Mouse (Mus musculus) hindbrain, embryonic 12.5 days (tissue): ENCODE measurements around the gene Ica1. TPM values are rescaled to one million over a fixed set of nuclear protein-coding genes. Genes with fewer than 3 reads are reported as not detected.

Experiments
- ATAC-seq: fragments of 200-750 bp; cut with Nextera tagmentation; 2 replicates; pipeline ENCODE4 v1.8.0; 2017; ENCODE audit warnings: moderate TSS enrichment; ENCODE audit not compliant: low FRiP score
- H3K27ac ChIP-seq: fragments of 300-500 bp; sonication (generic); 2 replicates; pipeline ENCODE4 v1.5.1; 2016; ENCODE audit warnings: mild to moderate bottlenecking
- H3K27me3 ChIP-seq: fragments of 300-500 bp; sonication (generic); 2 replicates; pipeline ENCODE4 v1.6.1; 2016; ENCODE audit warnings: mild to moderate bottlenecking
- H3K36me3 ChIP-seq: fragments of 300-500 bp; sonication (generic); 2 replicates; pipeline ENCODE4 v1.6.1; 2016; ENCODE audit warnings: mild to moderate bottlenecking
- H3K4me1 ChIP-seq: fragments of 300-500 bp; sonication (generic); 2 replicates; pipeline ENCODE4 v1.6.1; 2016
- H3K4me2 ChIP-seq: fragments of 300-500 bp; sonication (generic); replicated peaks from 2 replicates; pipeline ENCODE4 v1.6.1; 2016; ENCODE audit warnings: mild to moderate bottlenecking
- H3K4me3 ChIP-seq: fragments of 300-500 bp; sonication (generic); 2 replicates; pipeline ENCODE4 v1.5.1; 2016; ENCODE audit warnings: mild to moderate bottlenecking
- H3K9ac ChIP-seq: fragments of 300-500 bp; sonication (generic); 2 replicates; pipeline ENCODE4 v1.6.1; 2016; ENCODE audit warnings: mild to moderate bottlenecking, moderate library complexity
- H3K9me3 ChIP-seq: fragments of 300-500 bp; sonication (generic); replicated peaks from 2 replicates; pipeline ENCODE4 v1.6.1; 2016; ENCODE audit warnings: mild to moderate bottlenecking
- WGBS: fragments of 180-500 bp; shearing (Covaris S2); methylation state at CpG from one replicate; pipeline ENCODE4 v1.1.7; 2016; 5-methylcytosine and 5-hydroxymethylcytosine counted together
- polyA plus RNA-seq: library from polyadenylated mRNA; unstranded; fragments of >200 nt; fragmentation: Nextera tagmentation; extraction: Ambion mirVana; gene quantifications from 2 replicates; pipeline ENCODE4 v1.2.1, GENCODE M21; 2016

Ica1 gene
- polyA plus RNA-seq, 1 experiment from 2014 or later, result 32.8 TPM

DNA sequence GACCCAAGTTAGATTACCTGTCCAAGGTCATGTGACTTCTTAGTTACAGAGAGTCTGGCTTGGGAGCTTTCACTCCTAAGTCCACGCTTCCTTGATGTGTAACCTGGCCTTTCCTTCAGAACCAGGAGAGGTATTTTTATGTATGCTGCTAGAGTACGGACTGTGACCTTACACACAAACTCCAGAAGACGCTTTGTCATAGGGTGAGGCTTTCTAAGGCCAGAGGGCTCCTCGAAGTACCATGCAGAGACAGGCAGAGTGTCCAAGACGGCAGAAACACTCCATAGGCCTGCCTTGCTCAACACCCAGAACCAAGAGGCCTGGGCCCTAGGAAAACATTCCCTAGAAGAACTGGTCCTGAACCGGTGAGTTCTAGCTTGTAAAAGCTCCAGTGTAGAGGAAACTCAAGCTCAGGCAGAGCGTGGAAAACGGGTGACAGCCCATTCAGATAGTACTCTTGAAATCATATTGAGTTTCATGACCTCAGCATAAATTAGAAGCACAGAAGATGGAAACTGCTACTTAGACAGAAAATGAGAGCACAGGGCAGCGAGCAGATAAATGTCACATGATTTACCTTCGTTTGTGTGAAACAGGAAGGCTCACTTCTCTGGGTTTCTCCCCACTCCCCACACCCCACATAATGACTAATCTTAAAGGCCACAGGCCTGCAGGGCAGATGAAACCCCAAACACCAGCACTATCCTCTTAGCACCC is 129.9 kb downstream of the Ica1 start:
- Histone ChIP-seq H3K27me3 (no peaks in the 10 kb centered on the region), H3K4me3 (no peak overlapping the region), H3K9ac (no peak overlapping the region), H3K36me3 (no peaks in the 10 kb centered on the region), H3K4me1 (no peaks in the 10 kb centered on the region; the same call in 1 of the 2 replicates), H3K4me2 (no peak overlapping the region), H3K27ac (no peak overlapping the region), H3K9me3 (no peaks in the 10 kb centered on the region)
- WGBS, result 82% methylated on average over 10 of the region's 10 CpGs
- no peak for ATAC-seq

- no peak overlapping the region for H3K4me2 ChIP-seq
- 75% methylated on average over 7 of the region's 7 CpGs for WGBS
- no peak overlapping the region for H3K27ac ChIP-seq
- H3K36me3 ChIP-seq, result no peaks in the 10 kb centered on the region
- H3K9me3 ChIP-seq, result no peaks in the 10 kb centered on the region
- no peak overlapping the region for H3K4me3 ChIP-seq
- H3K27me3 ChIP-seq, result no peaks in the 10 kb centered on the region
- no peak overlapping the region for H3K9ac ChIP-seq
- no peaks in the 10 kb centered on the region; the same call in 1 of the 2 replicates for H3K4me1 ChIP-seq
- no peak for ATAC-seq
Observed at GRCm38 (mm10) chr6:8647513-8648184, 130.6 kb downstream of the Ica1 start.

DNA sequence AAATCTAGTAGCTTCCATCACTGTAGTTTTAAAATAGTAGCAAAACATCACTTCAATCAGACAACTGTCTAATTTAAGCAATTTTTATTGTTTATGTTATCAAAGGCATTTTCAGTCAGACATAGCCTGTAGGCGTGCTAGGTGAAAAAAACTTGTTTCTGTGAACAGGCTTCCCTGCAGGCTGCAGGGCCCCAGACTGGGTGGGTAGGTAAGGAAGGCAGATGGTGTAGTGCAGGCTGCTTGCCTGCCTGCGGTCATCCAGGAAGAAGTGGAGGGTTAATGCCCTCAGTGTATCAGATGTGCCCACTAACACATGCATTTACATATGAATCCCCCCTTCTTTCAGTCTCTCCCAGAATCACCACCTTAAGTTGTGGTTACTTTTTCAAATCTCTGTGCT is 132.6 kb downstream of the Ica1 start:
- H3K4me2 ChIP-seq, result no peak overlapping the region
- no peak overlapping the region for H3K4me3 ChIP-seq
- 0 out of 2 replicates have a peak, but pooled peaks have one; percentile 44 for ATAC-seq
- H3K36me3 ChIP-seq, result no peaks in the 10 kb centered on the region
- H3K27ac ChIP-seq, result no peak overlapping the region
- no peaks in the 10 kb centered on the region for H3K9me3 ChIP-seq
- no peaks in the 10 kb centered on the region for H3K27me3 ChIP-seq
- H3K9ac ChIP-seq, result no peak overlapping the region
- 44% methylated on average over 2 of the region's 2 CpGs for whole genome bisulfite sequencing
- no peaks in the 10 kb centered on the region; the same call in 1 of the 2 replicates for H3K4me1 ChIP-seq

GRCm38 (mm10) chr6:8644703-8645102 is 133.6 kb downstream of the Ica1 start:
- H3K27me3 ChIP-seq, result no peaks in the 10 kb centered on the region
- WGBS, result 88% methylated on average over 10 of the region's 10 CpGs

DNA sequence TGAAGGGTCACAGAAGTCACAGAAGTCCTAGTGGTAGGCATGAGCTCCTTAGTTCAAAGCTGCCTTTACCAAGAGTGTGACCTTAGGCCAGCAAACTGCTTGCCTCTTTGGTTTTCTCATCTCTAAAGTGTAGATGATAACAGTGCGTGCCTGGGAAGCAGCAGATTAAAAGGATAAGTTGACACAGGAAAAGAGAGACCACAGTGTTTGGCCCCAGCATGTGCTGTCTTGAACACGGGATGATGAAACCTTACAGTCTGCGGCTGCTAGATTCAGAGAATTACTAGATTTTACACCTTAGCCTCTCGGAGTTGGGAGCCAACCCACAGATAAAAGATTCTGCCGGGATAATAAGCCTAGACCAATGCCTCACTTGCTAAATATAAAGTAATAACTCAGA is 137.4 kb downstream of the Ica1 start:
- no peaks in the 10 kb centered on the region for H3K4me1 ChIP-seq

More at GRCm38 (mm10) chr6:8644703-8645102, 133.6 kb downstream of the Ica1 start:
- H3K4me1 ChIP-seq, result no peaks in the 10 kb centered on the region; the same call in 1 of the 2 replicates
- no peak overlapping the region for H3K4me2 ChIP-seq
- no peak for ATAC-seq
- no peak overlapping the region for H3K27ac ChIP-seq
- H3K4me3 ChIP-seq, result no peak overlapping the region
- H3K9me3 ChIP-seq, result no peaks in the 10 kb centered on the region
- no peaks in the 10 kb centered on the region for H3K36me3 ChIP-seq
- no peak overlapping the region for H3K9ac ChIP-seq

GRCm38 (mm10) chr6:8639526-8639925 is 138.8 kb downstream of the Ica1 start:
- no peak for ATAC-seq
- no peaks in the 10 kb centered on the region for H3K27me3 ChIP-seq
- H3K9me3 ChIP-seq, result no peaks in the 10 kb centered on the region
- 83% methylated on average over 2 of the region's 2 CpGs for WGBS
- no peak overlapping the region for H3K4me2 ChIP-seq
- H3K27ac ChIP-seq, result no peak overlapping the region
- H3K9ac ChIP-seq, result no peak overlapping the region
- no peaks in the 10 kb centered on the region for H3K4me1 ChIP-seq
- H3K36me3 ChIP-seq, result no peaks in the 10 kb centered on the region
- no peak overlapping the region for H3K4me3 ChIP-seq

More for the DNA sequence above, 137.4 kb downstream of the Ica1 start:
- Histone ChIP-seq H3K27me3 (no peaks in the 10 kb centered on the region), H3K27ac (no peak overlapping the region), H3K9me3 (no peaks in the 10 kb centered on the region), H3K36me3 (no peaks in the 10 kb centered on the region), H3K9ac (no peak overlapping the region), H3K4me3 (no peak overlapping the region), H3K4me2 (no peak overlapping the region)
- WGBS, result 91% methylated on average over 5 of the region's 5 CpGs
- no peak for ATAC-seq

GRCm38 (mm10) chr6:8638899-8639298 is 139.4 kb downstream of the Ica1 start:
- Histone ChIP-seq H3K9ac (no peak overlapping the region), H3K4me2 (no peak overlapping the region), H3K27ac (no peak overlapping the region), H3K4me1 (no peaks in the 10 kb centered on the region), H3K27me3 (no peaks in the 10 kb centered on the region), H3K9me3 (no peaks in the 10 kb centered on the region), H3K36me3 (no peaks in the 10 kb centered on the region), H3K4me3 (no peak overlapping the region)
- 88% methylated on average over 4 of the region's 4 CpGs for WGBS
- ATAC-seq, result no peak

DNA sequence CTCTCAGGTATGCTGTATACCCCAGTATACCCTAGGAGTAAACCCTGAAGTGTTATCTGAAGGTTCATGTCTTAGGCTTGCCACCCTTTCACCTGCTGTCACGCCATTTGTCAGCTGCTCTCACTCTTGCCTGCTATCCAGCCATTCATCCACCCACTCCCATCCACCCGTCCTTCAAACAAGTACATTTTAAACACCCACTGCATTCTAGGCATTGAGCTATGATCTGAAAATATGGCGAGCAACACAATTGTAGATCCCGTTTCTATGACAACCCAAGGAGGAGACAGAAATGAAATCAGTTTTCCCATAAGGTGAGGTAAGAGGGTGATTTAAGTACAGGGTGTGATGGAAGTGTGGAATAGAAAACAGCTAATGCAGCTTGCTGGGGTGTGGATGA is 140.2 kb downstream of the Ica1 start:
- ATAC-seq, result no peak
- H3K4me3 ChIP-seq, result no peak overlapping the region
- no peaks in the 10 kb centered on the region for H3K9me3 ChIP-seq
- no peak overlapping the region for H3K4me2 ChIP-seq
- H3K36me3 ChIP-seq, result no peaks in the 10 kb centered on the region
- 85% methylated on average over 4 of the region's 4 CpGs for WGBS
- no peaks in the 10 kb centered on the region for H3K27me3 ChIP-seq
- H3K27ac ChIP-seq, result no peak overlapping the region
- no peaks in the 10 kb centered on the region for H3K4me1 ChIP-seq
- H3K9ac ChIP-seq, result no peak overlapping the region

GRCm38 (mm10) chr6:8632701-8633100 is 145.6 kb downstream of the Ica1 start:
- no peaks in the 10 kb centered on the region for H3K4me1 ChIP-seq

DNA sequence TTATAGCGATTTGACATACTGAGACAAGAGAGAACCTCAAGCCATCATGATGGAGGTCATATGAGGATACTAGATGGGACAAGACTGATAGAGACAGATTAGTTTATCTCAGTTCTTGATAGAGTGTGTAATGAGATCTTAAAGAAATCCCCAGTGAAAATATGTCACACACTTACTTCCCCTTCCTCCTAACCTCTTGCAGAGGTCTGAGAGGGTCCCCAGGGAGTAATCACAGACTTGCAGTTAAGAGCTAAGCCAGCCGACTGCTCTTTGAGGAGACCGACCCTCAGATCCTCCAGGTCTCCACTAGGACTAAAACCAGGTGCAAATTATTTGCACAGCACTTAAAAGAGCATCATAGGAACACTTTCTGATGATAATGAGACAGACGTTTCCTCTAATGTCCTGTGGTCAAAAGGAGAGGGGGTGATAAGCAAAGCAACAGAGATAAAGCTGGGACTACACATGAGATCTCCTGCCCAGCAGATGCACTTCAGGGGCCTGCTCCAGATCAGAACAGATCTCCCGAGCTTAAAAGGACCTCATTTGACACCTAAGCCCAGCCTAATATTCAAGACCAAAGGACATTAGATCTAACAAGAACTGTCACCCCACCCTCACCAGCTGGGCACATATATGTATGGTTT is 146.2 kb downstream of the Ica1 start:
- 78% methylated on average over 5 of the region's 5 CpGs for WGBS
- H3K9ac ChIP-seq, result no peak overlapping the region
- H3K9me3 ChIP-seq, result no peaks in the 10 kb centered on the region
- no peak overlapping the region for H3K4me3 ChIP-seq
- no peak overlapping the region for H3K4me2 ChIP-seq
- H3K27ac ChIP-seq, result no peak overlapping the region
- no peaks in the 10 kb centered on the region for H3K4me1 ChIP-seq
- H3K27me3 ChIP-seq, result no peaks in the 10 kb centered on the region
- ATAC-seq, result no peak
- H3K36me3 ChIP-seq, result no peaks in the 10 kb centered on the region

More at GRCm38 (mm10) chr6:8632701-8633100, 145.6 kb downstream of the Ica1 start:
- Histone ChIP-seq H3K27ac (no peak overlapping the region), H3K27me3 (no peaks in the 10 kb centered on the region), H3K4me3 (no peak overlapping the region), H3K9me3 (no peaks in the 10 kb centered on the region), H3K9ac (no peak overlapping the region), H3K4me2 (no peak overlapping the region), H3K36me3 (no peaks in the 10 kb centered on the region)
- WGBS, result 95% methylated on average over 4 of the region's 4 CpGs
- ATAC-seq, result no peak

- Histone ChIP-seq H3K27ac (no peak overlapping the region), H3K4me1 (no peaks in the 10 kb centered on the region), H3K9me3 (no peaks in the 10 kb centered on the region), H3K9ac (no peak overlapping the region), H3K4me3 (no peak overlapping the region), H3K4me2 (no peak overlapping the region), H3K27me3 (no peaks in the 10 kb centered on the region), H3K36me3 (no peaks in the 10 kb centered on the region)
- no peak for ATAC-seq
- 79% methylated on average over 8 of the region's 8 CpGs for WGBS
Observed at GRCm38 (mm10) chr6:8631362-8631761, 146.9 kb downstream of the Ica1 start.

DNA sequence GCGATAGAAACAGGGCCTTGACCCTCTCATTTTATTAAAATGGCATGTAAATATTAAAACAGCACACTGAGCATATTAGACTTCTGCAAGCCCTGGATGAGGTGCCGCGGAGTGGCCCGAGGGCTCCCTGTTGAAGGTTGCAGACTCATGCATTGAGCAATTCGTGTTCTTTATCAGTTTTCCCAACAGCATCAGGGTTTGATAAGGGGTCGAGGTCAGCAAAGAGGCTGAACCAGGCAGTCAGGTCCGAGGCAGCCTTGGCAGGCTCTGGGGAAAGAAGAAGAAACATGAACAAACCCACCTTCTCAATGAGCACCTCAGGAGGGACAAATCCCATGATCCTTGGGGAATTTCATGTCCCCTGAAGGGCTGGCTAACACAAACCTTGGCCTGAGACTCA is 147.8 kb downstream of the Ica1 start:
- Histone ChIP-seq H3K4me1 (no peaks in the 10 kb centered on the region), H3K9me3 (no peaks in the 10 kb centered on the region), H3K9ac (no peak overlapping the region), H3K27ac (no peak overlapping the region), H3K36me3 (no peaks in the 10 kb centered on the region), H3K4me2 (no peak overlapping the region), H3K27me3 (no peaks in the 10 kb centered on the region), H3K4me3 (no peak overlapping the region)
- ATAC-seq, result no peak
- 86% methylated on average over 7 of the region's 7 CpGs for WGBS
